Mouse (Mus musculus) limb, embryonic 11.5 days (tissue): ENCODE data around the gene Msh6. TPM values are rescaled to one million over a fixed set of nuclear protein-coding genes. Genes with fewer than 3 reads are reported as not detected.
"Not testable (repeated sequence)": the region's sequence is repeated elsewhere in the genome, so short reads cannot be mapped to it uniquely, and the experiment has no call there.

Experiments
- ATAC-seq: fragments of 200-750 bp; cut with Nextera tagmentation; 2 replicates; pipeline ENCODE4 v1.8.0; 2017; ENCODE audit warnings: low read depth; ENCODE audit not compliant: insufficient number of reproducible peaks, low FRiP score, low TSS enrichment
- DNase-seq: peaks from one replicate; pipeline ENCODE4 v3.0.0-alpha.2; 2015; ENCODE audit warnings: low spot score
- H3K27ac ChIP-seq: fragments of 300-500 bp; sonication (generic); replicated peaks from 2 replicates; pipeline ENCODE4 v1.5.1; 2014; ENCODE audit warnings: low read depth, mild to moderate bottlenecking, low read length
- H3K27me3 ChIP-seq: fragments of 300-500 bp; sonication (generic); 2 replicates; pipeline ENCODE4 v1.6.1; 2014; ENCODE audit warnings: mild to moderate bottlenecking, low read length, mixed read lengths; ENCODE audit not compliant: control insufficient read depth, insufficient read depth
- H3K36me3 ChIP-seq: fragments of 300-500 bp; sonication (generic); 2 replicates; pipeline ENCODE4 v1.6.1; 2014; ENCODE audit warnings: mild to moderate bottlenecking, low read length, moderate library complexity, mixed read lengths; ENCODE audit not compliant: control insufficient read depth, insufficient read depth
- H3K4me1 ChIP-seq: fragments of 300-500 bp; sonication (generic); 2 replicates; pipeline ENCODE4 v1.6.1; 2014; ENCODE audit warnings: low read length, mixed read lengths; ENCODE audit not compliant: control insufficient read depth, insufficient read depth
- H3K4me2 ChIP-seq: fragments of 300-500 bp; sonication (generic); 2 replicates; pipeline ENCODE4 v1.6.1; 2014; ENCODE audit warnings: low read depth, mild to moderate bottlenecking, moderate library complexity; ENCODE audit not compliant: severe bottlenecking
- H3K4me3 ChIP-seq: fragments of 300-500 bp; sonication (generic); 2 replicates; pipeline ENCODE4 v1.5.1; 2014; ENCODE audit warnings: low read depth, low read length
- H3K9ac ChIP-seq: fragments of 300-500 bp; sonication (generic); 2 replicates; pipeline ENCODE4 v1.6.1; 2014; ENCODE audit warnings: mild to moderate bottlenecking, low read length
- H3K9me3 ChIP-seq: fragments of 300-500 bp; sonication (generic); 2 replicates; pipeline ENCODE4 v1.6.1; 2016; ENCODE audit warnings: low read length; ENCODE audit not compliant: control insufficient read depth
- WGBS: fragments of 180-500 bp; shearing (Covaris S2); extraction: QIAGEN DNeasy Blood & Tissue Kit; methylation state at CpG from one replicate; pipeline ENCODE4 v1.1.7; 2014; 5-methylcytosine and 5-hydroxymethylcytosine counted together
- polyA plus RNA-seq: library from polyadenylated mRNA; unstranded; fragments of >200 nt; fragmentation: Nextera tagmentation; extraction: Ambion mirVana; gene quantifications from 2 replicates; pipeline ENCODE4 v1.2.1, GENCODE M21; 2014

The Msh6 gene
- 95.7 and 105 TPM in 2 replicates for polyA plus RNA-seq

GRCm38 (mm10) chr17:87974629-87975228 is at the start of gene Msh6:
Gene Msh6 (plus strand): TSS chr17:87975062.
- peaks cover 3% of the 10 kb centered on the region; the same call in 1 of the 2 replicates for H3K36me3 ChIP-seq
- peak within 1 kb of the TSS; percentile 83 for H3K27ac ChIP-seq
- WGBS, result under 1% methylated on average over 63 of the region's 63 CpGs

GRCm38 (mm10) chr17:87934326-87934725 is 40.5 kb upstream of the Msh6 start:
- WGBS, result 83% methylated on average over 10 of the region's 10 CpGs
- ATAC-seq (no peak), DNase-seq (no peak)
- Histone ChIP-seq H3K4me1 (no peaks in the 10 kb centered on the region), H3K9me3 (no peaks in the 10 kb centered on the region), H3K36me3 (no peaks in the 10 kb centered on the region), H3K27ac (no peak overlapping the region), H3K9ac (no peak overlapping the region), H3K4me2 (no peak overlapping the region), H3K27me3 (no peaks in the 10 kb centered on the region), H3K4me3 (no peak overlapping the region)

More at GRCm38 (mm10) chr17:87974629-87975228, at the start of gene Msh6:
- Histone ChIP-seq H3K4me2 (peak within 1 kb of the TSS; percentile 60), H3K9me3 (no peaks in the 10 kb centered on the region), H3K4me1 (peaks cover 3% of the 10 kb centered on the region; the same call in 1 of the 2 replicates), H3K27me3 (no peaks in the 10 kb centered on the region), H3K9ac (peak within 1 kb of the TSS; percentile 88), H3K4me3 (peak within 1 kb of the TSS; percentile 80)
- peak; percentile 93 for DNase-seq
- ATAC-seq, result peak; percentile 98

- DNase-seq (no peak), ATAC-seq (no peak)
- H3K4me1 ChIP-seq, result no peaks in the 10 kb centered on the region
- H3K9me3 ChIP-seq, result no peaks in the 10 kb centered on the region
- no peaks in the 10 kb centered on the region for H3K36me3 ChIP-seq
- H3K9ac ChIP-seq, result no peak overlapping the region
- H3K27ac ChIP-seq, result no peak overlapping the region
- 90% methylated on average over 8 of the region's 8 CpGs for WGBS
- H3K27me3 ChIP-seq, result no peaks in the 10 kb centered on the region
- H3K4me2 ChIP-seq, result no peak overlapping the region
- H3K4me3 ChIP-seq, result no peak overlapping the region
These were observed 40.1 kb upstream of the Msh6 start for GRCm38 (mm10) chr17:87934736-87935135.

- Histone ChIP-seq H3K9ac (no peak overlapping the region), H3K4me3 (no peak overlapping the region), H3K27me3 (no peaks in the 10 kb centered on the region), H3K36me3 (no peaks in the 10 kb centered on the region), H3K9me3 (no peaks in the 10 kb centered on the region), H3K27ac (no peak overlapping the region), H3K4me2 (no peak overlapping the region), H3K4me1 (no peaks in the 10 kb centered on the region)
- DNase-seq (no peak), ATAC-seq (no peak)
- 88% methylated on average over 4 of the region's 4 CpGs for WGBS
These were observed 38.7 kb upstream of the Msh6 start for GRCm38 (mm10) chr17:87936156-87936555.

- H3K9ac ChIP-seq, result no peak overlapping the region
- 45% methylated on average over 16 of the region's 16 CpGs for WGBS
- H3K4me3 ChIP-seq, result no peak overlapping the region
- no peak overlapping the region for H3K4me2 ChIP-seq
- peak; percentile 86 for DNase-seq
- H3K9me3 ChIP-seq, result no peaks in the 10 kb centered on the region
- H3K27me3 ChIP-seq, result no peaks in the 10 kb centered on the region
- no peaks in the 10 kb centered on the region for H3K36me3 ChIP-seq
- H3K27ac ChIP-seq, result no peak overlapping the region
- peak; percentile 68; the same call in 1 of the 2 replicates for ATAC-seq
- H3K4me1 ChIP-seq, result no peaks in the 10 kb centered on the region
These were observed 25.8 kb upstream of the Msh6 start for GRCm38 (mm10) chr17:87948965-87949584.

- not testable (repeated sequence) for H3K36me3 ChIP-seq, H3K9me3 ChIP-seq, ATAC-seq, H3K27ac ChIP-seq, H3K4me2 ChIP-seq, DNase-seq, H3K4me3 ChIP-seq, H3K9ac ChIP-seq, H3K27me3 ChIP-seq, H3K4me1 ChIP-seq
- 98% methylated on average over 13 of the region's 13 CpGs for WGBS
These were observed 20.2 kb upstream of the Msh6 start for GRCm38 (mm10) chr17:87954618-87955124.

GRCm38 (mm10) chr17:87957096-87957840 is 17.6 kb upstream of the Msh6 start:
- no peak for ATAC-seq
- 68% methylated on average over 12 of the region's 12 CpGs for WGBS
- no peak overlapping the region for H3K4me2 ChIP-seq

GRCm38 (mm10) chr17:87958283-87958682 is 16.6 kb upstream of the Msh6 start:
- ATAC-seq, result no peak
- Histone ChIP-seq H3K4me3 (no peak overlapping the region), H3K27me3 (no peaks in the 10 kb centered on the region), H3K9me3 (no peaks in the 10 kb centered on the region), H3K9ac (no peak overlapping the region), H3K27ac (no peak overlapping the region), H3K36me3 (no peaks in the 10 kb centered on the region), H3K4me2 (no peak overlapping the region), H3K4me1 (no peaks in the 10 kb centered on the region)
- 70% methylated on average over 8 of the region's 8 CpGs for WGBS
- peak; percentile 41 for DNase-seq

More at GRCm38 (mm10) chr17:87957096-87957840, 17.6 kb upstream of the Msh6 start:
- H3K9me3 ChIP-seq, result no peaks in the 10 kb centered on the region
- no peaks in the 10 kb centered on the region for H3K4me1 ChIP-seq
- H3K4me3 ChIP-seq, result no peak overlapping the region
- no peak for DNase-seq
- H3K36me3 ChIP-seq, result no peaks in the 10 kb centered on the region
- no peaks in the 10 kb centered on the region for H3K27me3 ChIP-seq
- H3K27ac ChIP-seq, result no peak overlapping the region
- no peak overlapping the region for H3K9ac ChIP-seq
